Mouse (Mus musculus): Measurements from ENCODE around the gene Tmem117.

The Tmem117 gene

DNA sequence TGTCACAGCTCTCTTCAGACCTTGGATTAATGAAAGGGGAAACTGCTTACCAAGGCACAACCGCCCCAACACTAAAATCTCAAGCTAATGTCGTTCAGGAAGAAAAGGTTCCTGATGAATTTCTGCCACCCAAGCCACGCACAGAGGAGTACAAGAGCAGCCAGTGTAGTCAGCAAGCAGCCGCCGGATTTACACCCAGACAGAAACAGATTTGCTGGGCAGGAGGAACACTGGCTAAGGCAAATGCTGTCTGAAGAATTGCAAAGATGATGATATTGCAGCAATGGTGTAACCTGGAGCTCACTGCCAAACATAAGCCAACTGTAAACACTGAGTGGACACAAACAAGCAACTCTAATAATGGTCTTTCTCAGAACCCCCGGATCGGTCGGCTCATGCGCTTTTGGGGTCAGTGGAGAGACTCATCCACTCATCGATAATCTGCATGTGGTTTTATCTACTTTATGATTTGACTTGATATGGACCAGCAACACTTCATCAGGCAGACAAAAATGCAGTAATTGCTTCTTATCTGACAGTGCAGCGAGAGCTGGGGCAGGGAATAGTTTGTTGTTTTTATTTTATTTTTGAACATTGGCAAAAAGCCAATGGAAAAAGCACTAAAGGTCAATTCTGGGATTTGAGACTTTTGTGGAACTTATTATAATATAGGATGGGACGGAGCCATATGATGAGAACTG lies 509.8 kb downstream of the Tmem117 start:
- in situ Hi-C loops (cut with MseI, MboI), result no loop called here

DNA sequence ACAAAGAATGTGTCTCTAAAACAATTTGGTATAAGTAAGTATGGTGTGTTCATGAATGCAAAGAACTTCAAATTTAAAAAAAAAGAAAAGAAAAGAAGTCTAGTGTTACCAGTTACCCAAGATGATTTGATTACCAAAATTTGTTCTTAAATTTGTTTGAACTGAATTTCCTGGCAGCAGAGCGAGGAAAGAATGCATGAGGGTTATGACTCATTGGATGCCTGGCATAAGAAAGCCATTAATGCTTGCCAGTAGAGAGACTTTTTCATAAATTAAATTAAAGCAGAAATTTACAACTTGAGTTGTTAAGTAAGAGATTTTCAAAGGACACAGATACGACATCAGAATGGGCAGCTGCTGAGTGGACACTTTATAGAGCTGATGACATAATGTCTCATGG lies 515.1 kb downstream of the Tmem117 start:
- in situ Hi-C loops (cut with MseI, MboI), result no loop called here

GRCm38 (mm10) chr15:95145118-95145517 lies 516.1 kb downstream of the Tmem117 start:
- in situ Hi-C loops (cut with MseI, MboI), result no loop called here

Measured in mouse trophoblast stem cell (cell line).